Mouse (Mus musculus) heart, embryonic 13.5 days (tissue): Measurements from ENCODE around the gene Gm43302. TPM values are rescaled to one million over a fixed set of nuclear protein-coding genes. Genes with fewer than 3 reads are reported as not detected.
A peak's percentile ranks its signal among the peaks of the same experiment; 100 is the strongest.
"Not testable (repeated sequence)": the region's sequence is repeated elsewhere in the genome, so short reads cannot be mapped to it uniquely, and the experiment has no call there.

Source experiments
- ATAC-seq: fragments of 200-750 bp; cut with Nextera tagmentation; 2 replicates; pipeline ENCODE4 v1.8.0; 2017; ENCODE audit warnings: moderate TSS enrichment; ENCODE audit not compliant: insufficient number of reproducible peaks, low FRiP score, low TSS enrichment; ENCODE audit errors: extremely low read depth
- H3K27ac ChIP-seq: fragments of 300-500 bp; sonication (generic); replicated peaks from 2 replicates; pipeline ENCODE4 v1.5.1; 2015; ENCODE audit warnings: moderate library complexity, mild to moderate bottlenecking, inconsistent platforms
- H3K27me3 ChIP-seq: fragments of 300-500 bp; sonication (generic); replicated peaks from 2 replicates; pipeline ENCODE4 v1.6.1; 2015; ENCODE audit warnings: mild to moderate bottlenecking, inconsistent platforms
- H3K36me3 ChIP-seq: fragments of 300-500 bp; sonication (generic); 2 replicates; pipeline ENCODE4 v1.6.1; 2015; ENCODE audit warnings: mild to moderate bottlenecking, inconsistent platforms
- H3K4me1 ChIP-seq: fragments of 300-500 bp; sonication (generic); 2 replicates; pipeline ENCODE4 v1.6.1; 2015; ENCODE audit warnings: inconsistent platforms
- H3K4me2 ChIP-seq: fragments of 300-500 bp; sonication (generic); 2 replicates; pipeline ENCODE4 v1.6.1; 2015; ENCODE audit warnings: inconsistent platforms, mild to moderate bottlenecking, moderate library complexity
- H3K4me3 ChIP-seq: fragments of 300-500 bp; sonication (generic); 2 replicates; pipeline ENCODE4 v1.5.1; 2015; ENCODE audit warnings: moderate library complexity, mild to moderate bottlenecking, inconsistent platforms
- H3K9ac ChIP-seq: fragments of 300-500 bp; sonication (generic); 2 replicates; pipeline ENCODE4 v1.6.1; 2015; ENCODE audit warnings: inconsistent platforms, mild to moderate bottlenecking, moderate library complexity
- H3K9me3 ChIP-seq: fragments of 300-500 bp; sonication (generic); 2 replicates; pipeline ENCODE4 v1.6.1; 2016; ENCODE audit warnings: inconsistent platforms
- WGBS: fragments of 180-500 bp; shearing (Covaris S2); methylation state at CpG from one replicate; pipeline ENCODE4 v1.1.7; 2015; ENCODE audit warnings: mixed read lengths; 5-methylcytosine and 5-hydroxymethylcytosine counted together
- polyA plus RNA-seq: library from polyadenylated mRNA; unstranded; fragments of >200 nt; fragmentation: Nextera tagmentation; extraction: Ambion mirVana; gene quantifications from 2 replicates; pipeline ENCODE4 v1.2.1, GENCODE M21; 2015

Gene Gm43302
- polyA plus RNA-seq, result 0.05 and 0.17 TPM in 2 replicates

GRCm38 (mm10) chr5:105293226-105294165 is at the start of gene Gm43302, which contains the start of gene Gbp6:
TSS of gene Gm43302 (minus strand) at chr5:105293695.
TSS of gene Gbp6 (minus strand) at chr5:105293698.
- not testable (repeated sequence) for H3K27me3 ChIP-seq, ATAC-seq, H3K4me3 ChIP-seq, H3K9me3 ChIP-seq, H3K36me3 ChIP-seq, H3K9ac ChIP-seq
- 31% methylated on average over 3 of the region's 3 CpGs for WGBS
- Histone ChIP-seq H3K27ac (peak within 1 kb of the TSS; percentile 51), H3K4me2 (peak within 1 kb of the TSS; percentile 24), H3K4me1 (peaks cover 17% of the 10 kb centered on the region)

GRCm38 (mm10) chr5:105341281-105341680 is 47.8 kb upstream of the Gm43302 start:
- Histone ChIP-seq H3K4me2 (no peak overlapping the region), H3K36me3 (no peaks in the 10 kb centered on the region), H3K27me3 (no peaks in the 10 kb centered on the region), H3K4me3 (no peak overlapping the region), H3K9me3 (0 out of 2 replicates have a peak, but pooled peaks cover 4% of the 10 kb centered on the region), H3K27ac (no peak overlapping the region), H3K9ac (no peak overlapping the region), H3K4me1 (peaks cover 5% of the 10 kb centered on the region)
- 66% methylated on average over 2 of the region's 2 CpGs for WGBS
- ATAC-seq, result no peak

- no peak overlapping the region for H3K9ac ChIP-seq
- H3K4me2 ChIP-seq, result no peak overlapping the region
Observed at GRCm38 (mm10) chr5:105322543-105322942, 29.0 kb upstream of the Gm43302 start.

GRCm38 (mm10) chr5:105310941-105311340 is 17.4 kb upstream of the Gm43302 start:
- no peaks in the 10 kb centered on the region for H3K9me3 ChIP-seq
- no peaks in the 10 kb centered on the region for H3K27me3 ChIP-seq
- ATAC-seq, result no peak
- H3K9ac ChIP-seq, result no peak overlapping the region
- H3K27ac ChIP-seq, result no peak overlapping the region
- H3K4me1 ChIP-seq, result no peaks in the 10 kb centered on the region
- 71% methylated on average over 2 of the region's 2 CpGs for WGBS
- no peak overlapping the region for H3K4me2 ChIP-seq
- H3K4me3 ChIP-seq, result no peak overlapping the region
- H3K36me3 ChIP-seq, result no peaks in the 10 kb centered on the region

More at GRCm38 (mm10) chr5:105322543-105322942, 29.0 kb upstream of the Gm43302 start:
- WGBS, result 52% methylated on average over 2 of the region's 2 CpGs
- Histone ChIP-seq H3K9me3 (0 out of 2 replicates have a peak, but pooled peaks cover 2% of the 10 kb centered on the region), H3K27me3 (no peaks in the 10 kb centered on the region), H3K4me3 (no peak overlapping the region), H3K4me1 (no peaks in the 10 kb centered on the region), H3K27ac (no peak overlapping the region), H3K36me3 (no peaks in the 10 kb centered on the region)
- no peak for ATAC-seq

- not testable (repeated sequence) for H3K4me1 ChIP-seq, H3K27ac ChIP-seq, H3K9ac ChIP-seq, H3K4me3 ChIP-seq, H3K4me2 ChIP-seq, H3K27me3 ChIP-seq, H3K9me3 ChIP-seq, H3K36me3 ChIP-seq, ATAC-seq
- 55% methylated on average over 1 of the region's 1 CpGs for WGBS
Observed at GRCm38 (mm10) chr5:105309148-105309547, 15.7 kb upstream of the Gm43302 start.

- not testable (repeated sequence) for H3K9me3 ChIP-seq, H3K4me2 ChIP-seq, ATAC-seq, H3K27ac ChIP-seq, H3K4me3 ChIP-seq, H3K9ac ChIP-seq, H3K4me1 ChIP-seq, H3K36me3 ChIP-seq, H3K27me3 ChIP-seq
Observed at GRCm38 (mm10) chr5:105306946-105307345, 13.5 kb upstream of the Gm43302 start.

GRCm38 (mm10) chr5:105306159-105306581 is 12.7 kb upstream of the Gm43302 start:
- Histone ChIP-seq H3K27me3 (no peaks in the 10 kb centered on the region), H3K9ac (no peak overlapping the region), H3K36me3 (no peaks in the 10 kb centered on the region), H3K4me1 (peaks cover 14% of the 10 kb centered on the region), H3K4me3 (no peak overlapping the region), H3K4me2 (no peak overlapping the region), H3K9me3 (no peaks in the 10 kb centered on the region), H3K27ac (no peak overlapping the region)
- ATAC-seq, result no peak
- WGBS, result 69% methylated on average over 1 of the region's 1 CpGs

GRCm38 (mm10) chr5:105305671-105306070 is 12.2 kb upstream of the Gm43302 start:
- not testable (repeated sequence) for H3K4me3 ChIP-seq, H3K9me3 ChIP-seq, H3K4me2 ChIP-seq, ATAC-seq, H3K27ac ChIP-seq, H3K27me3 ChIP-seq, H3K9ac ChIP-seq, H3K36me3 ChIP-seq
- H3K4me1 ChIP-seq, result peaks cover 19% of the 10 kb centered on the region
- 62% methylated on average over 4 of the region's 4 CpGs for WGBS

- ATAC-seq, result no peak
- Histone ChIP-seq H3K27ac (peak overlapping the region; percentile 85), H3K27me3 (no peaks in the 10 kb centered on the region), H3K9ac (peak overlapping the region; percentile 33; the same call in 1 of the 2 replicates), H3K4me3 (no peak overlapping the region), H3K4me1 (peaks cover 36% of the 10 kb centered on the region), H3K36me3 (no peaks in the 10 kb centered on the region), H3K4me2 (no peak overlapping the region), H3K9me3 (no peaks in the 10 kb centered on the region)
- 78% methylated on average over 4 of the region's 4 CpGs for WGBS
Observed at GRCm38 (mm10) chr5:105301963-105302362, 8.5 kb upstream of the Gm43302 start.

- Histone ChIP-seq H3K4me1 (peaks cover 36% of the 10 kb centered on the region), H3K9ac (peak overlapping the region; percentile 33; the same call in 1 of the 2 replicates), H3K27me3 (no peaks in the 10 kb centered on the region), H3K4me3 (no peak overlapping the region), H3K9me3 (no peaks in the 10 kb centered on the region), H3K36me3 (no peaks in the 10 kb centered on the region), H3K4me2 (no peak overlapping the region), H3K27ac (peak overlapping the region; percentile 85)
- WGBS, result 5% methylated on average over 2 of the region's 2 CpGs
- ATAC-seq, result peak; percentile 74; the same call in 1 of the 2 replicates
Observed at GRCm38 (mm10) chr5:105301531-105301930, 8.0 kb upstream of the Gm43302 start.

GRCm38 (mm10) chr5:105295746-105296145 is 2.3 kb upstream of the Gm43302 start:
- H3K4me3 ChIP-seq, result no peak overlapping the region
- no peak overlapping the region for H3K4me2 ChIP-seq
- no peak for ATAC-seq
- H3K27ac ChIP-seq, result no peak overlapping the region
- H3K9ac ChIP-seq, result no peak overlapping the region
- no peaks in the 10 kb centered on the region for H3K36me3 ChIP-seq
- no peaks in the 10 kb centered on the region for H3K9me3 ChIP-seq
- WGBS, result 75% methylated on average over 3 of the region's 3 CpGs
- peaks cover 35% of the 10 kb centered on the region for H3K4me1 ChIP-seq
- H3K27me3 ChIP-seq, result no peaks in the 10 kb centered on the region
